Mouse (Mus musculus) lung, embryonic 14.5 days (tissue): ENCODE data around the gene Shb. TPM values are rescaled to one million over a fixed set of nuclear protein-coding genes. Genes with fewer than 3 reads are reported as not detected.

Experiments used
- ATAC-seq: fragments of 200-750 bp; cut with Nextera tagmentation; 2 replicates; pipeline ENCODE4 v1.8.0; 2017; ENCODE audit warnings: mild to moderate bottlenecking, moderate TSS enrichment, moderate library complexity; ENCODE audit not compliant: insufficient read depth
- DNase-seq: peaks from one replicate; pipeline ENCODE4 v3.0.0-alpha.2; 2015
- H3K27ac ChIP-seq: fragments of 300-500 bp; sonication (generic); 2 replicates; pipeline ENCODE4 v1.5.1; 2014; ENCODE audit warnings: low read depth, mild to moderate bottlenecking, moderate library complexity
- H3K27me3 ChIP-seq: fragments of 300-500 bp; sonication (generic); 2 replicates; pipeline ENCODE4 v1.6.1; 2014; ENCODE audit warnings: low read length, control low read depth; ENCODE audit not compliant: insufficient read depth
- H3K36me3 ChIP-seq: fragments of 300-500 bp; sonication (generic); 2 replicates; pipeline ENCODE4 v1.6.1; 2014; ENCODE audit warnings: control low read depth; ENCODE audit not compliant: insufficient read depth
- H3K4me1 ChIP-seq: fragments of 300-500 bp; sonication (generic); 2 replicates; pipeline ENCODE4 v1.6.1; 2014; ENCODE audit warnings: antibody characterized with exemption, control low read depth; ENCODE audit not compliant: insufficient read depth
- H3K4me2 ChIP-seq: fragments of 300-500 bp; sonication (generic); 2 replicates; pipeline ENCODE4 v1.6.1; 2014; ENCODE audit warnings: mild to moderate bottlenecking
- H3K4me3 ChIP-seq: fragments of 300-500 bp; sonication (generic); 2 replicates; pipeline ENCODE4 v1.5.1; 2014; ENCODE audit warnings: low read depth, low read length
- H3K9ac ChIP-seq: fragments of 300-500 bp; sonication (generic); 2 replicates; pipeline ENCODE4 v1.6.1; 2014
- H3K9me3 ChIP-seq: fragments of 300-500 bp; sonication (generic); 2 replicates; pipeline ENCODE4 v1.6.1; 2016; ENCODE audit warnings: low read depth, low read length, control low read depth
- CTCF ChIP-seq: IDR thresholded peaks from 2 replicates; pipeline ENCODE4 v1.5.1; 2016; ENCODE audit warnings: antibody characterized with exemption, low read depth
- WGBS: fragments of 180-500 bp; shearing (Covaris S2); extraction: QIAGEN DNeasy Blood & Tissue Kit; methylation state at CpG from one replicate; pipeline ENCODE4 v1.1.7; 2014; 5-methylcytosine and 5-hydroxymethylcytosine counted together
- polyA plus RNA-seq: library from polyadenylated mRNA; unstranded; fragments of >200 nt; fragmentation: Nextera tagmentation; extraction: Ambion mirVana; gene quantifications from 2 replicates; pipeline ENCODE4 v1.2.1, GENCODE M21; 2014

The Shb gene
- polyA plus RNA-seq, 1 experiment from 2014 or later: 10.6 TPM

DNA sequence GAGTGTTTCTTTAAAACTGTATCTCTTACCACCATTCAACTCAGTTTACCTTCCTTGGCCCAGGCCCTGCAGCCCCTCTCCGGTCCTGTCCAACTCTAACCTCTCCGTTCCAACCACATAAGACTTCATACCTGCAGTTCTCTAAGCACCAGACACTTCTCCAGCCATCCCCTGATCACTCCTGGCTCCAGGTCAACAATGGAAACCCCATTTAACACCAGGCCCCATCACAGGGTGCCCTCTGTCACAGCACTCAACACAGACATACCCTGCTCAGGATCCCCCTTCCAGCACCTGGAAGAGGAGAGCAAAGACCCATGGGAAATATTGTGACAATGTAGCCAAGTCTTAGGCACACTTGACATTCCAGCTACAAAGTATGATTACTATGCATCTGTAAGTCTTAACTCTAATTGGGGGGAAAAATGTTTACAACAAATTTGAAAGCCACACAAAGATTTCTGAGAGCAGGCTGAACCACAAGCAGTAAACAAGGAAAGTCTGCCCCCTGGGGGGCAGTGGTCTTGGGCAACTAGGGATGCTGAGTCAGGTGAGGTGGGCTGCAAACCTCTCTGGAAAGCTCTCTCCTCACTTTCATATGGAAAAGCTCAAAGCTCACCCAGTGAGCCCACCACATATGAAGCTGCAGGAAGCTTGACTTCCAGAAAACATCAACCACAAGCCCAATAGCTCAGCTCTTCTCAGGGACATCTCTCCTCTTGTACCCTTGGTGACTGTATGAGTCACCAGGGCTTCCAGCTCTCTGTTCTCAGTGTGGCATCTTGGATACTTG is 4.5 kb downstream of the Shb start:
- Histone ChIP-seq H3K4me1 (peaks cover 19% of the 10 kb centered on the region), H3K4me2 (peak overlapping the region; percentile 98), H3K4me3 (peak overlapping the region; percentile 79), H3K9ac (peak overlapping the region; percentile 82), H3K27me3 (no peaks in the 10 kb centered on the region), H3K27ac (no peak overlapping the region), H3K36me3 (0 out of 2 replicates have a peak, but pooled peaks cover 14% of the 10 kb centered on the region), H3K9me3 (no peaks in the 10 kb centered on the region)
- 83% methylated on average over 2 of the region's 2 CpGs for WGBS
- TF ChIP-seq CTCF: peak; percentile 54
- no peak for ATAC-seq
- DNase-seq: peak; percentile 66

- no peak for ATAC-seq
- TF ChIP-seq CTCF: no peak
- Histone ChIP-seq H3K4me3 (peak overlapping the region; percentile 79), H3K27me3 (no peaks in the 10 kb centered on the region), H3K9me3 (no peaks in the 10 kb centered on the region), H3K4me2 (peak overlapping the region; percentile 98), H3K9ac (0 out of 2 replicates have a peak overlapping the region, but pooled peaks have one; percentile 82), H3K27ac (no peak overlapping the region), H3K4me1 (peaks cover 18% of the 10 kb centered on the region), H3K36me3 (0 out of 2 replicates have a peak, but pooled peaks cover 14% of the 10 kb centered on the region)
- DNase-seq: no peak
- 85% methylated on average over 2 of the region's 2 CpGs for WGBS
Measured at GRCm38 (mm10) chr4:45526846-45527561, 5.3 kb downstream of the Shb start.

DNA sequence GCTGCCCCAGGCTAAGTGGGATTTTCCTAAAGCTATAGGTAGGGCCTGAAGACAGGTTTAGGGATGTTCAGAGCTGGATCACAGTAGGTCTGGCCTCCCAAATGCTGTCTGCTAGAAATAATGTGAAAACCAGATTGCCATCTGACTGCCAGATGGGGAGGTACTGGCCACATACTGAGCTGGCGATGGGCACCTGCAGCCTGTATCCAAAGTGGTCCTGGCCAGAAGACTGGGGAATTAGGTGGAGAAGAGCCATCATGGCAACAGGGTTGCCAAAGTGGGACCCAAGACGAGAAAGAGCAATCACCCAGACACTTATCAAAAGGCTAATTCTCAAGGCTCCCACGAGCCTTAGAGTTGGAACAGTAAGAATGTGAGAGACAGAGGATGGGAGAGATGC is 6.1 kb downstream of the Shb start:
- DNase-seq: no peak

GRCm38 (mm10) chr4:45525541-45525940 is 6.7 kb downstream of the Shb start:
- ATAC-seq (no peak), DNase-seq (no peak)
- Histone ChIP-seq H3K27ac (no peak overlapping the region), H3K4me1 (peaks cover 23% of the 10 kb centered on the region), H3K4me2 (no peak overlapping the region), H3K27me3 (no peaks in the 10 kb centered on the region), H3K9ac (no peak overlapping the region), H3K4me3 (no peak overlapping the region), H3K36me3 (0 out of 2 replicates have a peak, but pooled peaks cover 14% of the 10 kb centered on the region), H3K9me3 (no peaks in the 10 kb centered on the region)
- no peak for TF ChIP-seq CTCF
- 81% methylated on average over 3 of the region's 3 CpGs for WGBS

More for the DNA sequence above, 6.1 kb downstream of the Shb start:
- H3K27me3 ChIP-seq: no peaks in the 10 kb centered on the region
- no peak overlapping the region for H3K9ac ChIP-seq
- no peak for ATAC-seq
- no peaks in the 10 kb centered on the region for H3K9me3 ChIP-seq
- H3K4me3 ChIP-seq: no peak overlapping the region
- H3K36me3 ChIP-seq: 0 out of 2 replicates have a peak, but pooled peaks cover 14% of the 10 kb centered on the region
- 83% methylated on average over 3 of the region's 3 CpGs for WGBS
- peaks cover 20% of the 10 kb centered on the region for H3K4me1 ChIP-seq
- H3K4me2 ChIP-seq: no peak overlapping the region
- no peak for TF ChIP-seq CTCF
- H3K27ac ChIP-seq: no peak overlapping the region

GRCm38 (mm10) chr4:45524602-45525001 is 7.7 kb downstream of the Shb start:
- no peaks in the 10 kb centered on the region for H3K9me3 ChIP-seq
- H3K4me1 ChIP-seq: peaks cover 23% of the 10 kb centered on the region
- H3K27me3 ChIP-seq: no peaks in the 10 kb centered on the region
- no peak overlapping the region for H3K4me3 ChIP-seq
- DNase-seq (no peak), ATAC-seq (no peak)
- no peak overlapping the region for H3K9ac ChIP-seq
- no peak for TF ChIP-seq CTCF
- H3K36me3 ChIP-seq: 0 out of 2 replicates have a peak, but pooled peaks cover 14% of the 10 kb centered on the region
- no peak overlapping the region for H3K4me2 ChIP-seq
- WGBS: 93% methylated on average over 4 of the region's 4 CpGs
- no peak overlapping the region for H3K27ac ChIP-seq

GRCm38 (mm10) chr4:45523360-45523759 is 8.9 kb downstream of the Shb start:
- Histone ChIP-seq H3K9ac (no peak overlapping the region), H3K9me3 (no peaks in the 10 kb centered on the region), H3K4me2 (no peak overlapping the region), H3K36me3 (0 out of 2 replicates have a peak, but pooled peaks cover 14% of the 10 kb centered on the region), H3K4me1 (peaks cover 23% of the 10 kb centered on the region), H3K4me3 (no peak overlapping the region), H3K27me3 (no peaks in the 10 kb centered on the region), H3K27ac (no peak overlapping the region)
- ATAC-seq: no peak
- DNase-seq: no peak
- WGBS: 76% methylated on average over 6 of the region's 6 CpGs
- TF ChIP-seq CTCF: no peak

GRCm38 (mm10) chr4:45522956-45523355 is 9.3 kb downstream of the Shb start:
- ATAC-seq (no peak), DNase-seq (no peak)
- Histone ChIP-seq H3K27ac (no peak overlapping the region; the same call in 1 of the 2 replicates), H3K4me1 (peaks cover 25% of the 10 kb centered on the region), H3K9ac (no peak overlapping the region), H3K36me3 (0 out of 2 replicates have a peak, but pooled peaks cover 14% of the 10 kb centered on the region), H3K4me3 (no peak overlapping the region), H3K4me2 (no peak overlapping the region), H3K9me3 (no peaks in the 10 kb centered on the region), H3K27me3 (no peaks in the 10 kb centered on the region)
- no peak for TF ChIP-seq CTCF
